Mouse (Mus musculus): ENCODE data around the gene Zfp566. TPM values are rescaled to one million over a fixed set of nuclear protein-coding genes. Genes with fewer than 3 reads are reported as not detected.

Gene Zfp566
- polyA plus RNA-seq, 1 experiment from 2014 or later = 22.1 TPM

DNA sequence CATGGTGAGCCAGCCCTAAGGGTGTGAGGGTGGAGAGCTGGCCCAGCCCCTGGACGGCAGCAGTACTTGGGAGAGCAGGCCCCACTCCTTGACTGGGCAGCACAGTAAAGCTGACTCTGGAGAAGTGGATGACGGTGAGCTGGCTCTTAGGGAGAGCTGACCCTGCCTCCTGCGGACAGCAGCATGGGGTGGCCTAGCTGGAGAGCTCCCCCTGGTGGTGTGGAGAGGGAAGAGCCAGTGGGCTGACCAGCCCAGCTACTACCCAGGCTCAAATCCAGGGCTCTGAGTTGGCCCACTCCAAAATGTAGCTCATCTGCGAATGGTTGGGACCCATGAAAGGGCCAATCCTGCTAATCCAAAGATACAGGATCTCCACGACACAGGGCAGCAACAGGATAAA, 25.7 kb downstream of the Zfp566 start:
- Histone ChIP-seq H3K9me3 (ENCODE audit: control insufficient read depth, low read length) (no peaks in the 10 kb centered on the region), H3K4me2 (ENCODE audit: low read length) (no peak overlapping the region), H3K4me1 (replicated peaks; ENCODE audit: control insufficient read depth, insufficient read depth, low read length) (no peaks in the 10 kb centered on the region), H3K9ac (replicated peaks; ENCODE audit: low read depth, low read length) (no peak overlapping the region), H3K4me3 (replicated peaks; ENCODE audit: low read length) (no peak overlapping the region), H3K36me3 (ENCODE audit: control insufficient read depth, insufficient read depth) (peaks cover 12% of the 10 kb centered on the region; the same call in 1 of the 2 replicates), H3K27ac (ENCODE audit: low read length) (no peak overlapping the region), H3K27me3 (replicated peaks; ENCODE audit: control insufficient read depth, insufficient read depth, low read length) (no peaks in the 10 kb centered on the region)
- 74% methylated on average over 5 of the region's 5 CpGs for WGBS
- ATAC-seq = no peak

DNA sequence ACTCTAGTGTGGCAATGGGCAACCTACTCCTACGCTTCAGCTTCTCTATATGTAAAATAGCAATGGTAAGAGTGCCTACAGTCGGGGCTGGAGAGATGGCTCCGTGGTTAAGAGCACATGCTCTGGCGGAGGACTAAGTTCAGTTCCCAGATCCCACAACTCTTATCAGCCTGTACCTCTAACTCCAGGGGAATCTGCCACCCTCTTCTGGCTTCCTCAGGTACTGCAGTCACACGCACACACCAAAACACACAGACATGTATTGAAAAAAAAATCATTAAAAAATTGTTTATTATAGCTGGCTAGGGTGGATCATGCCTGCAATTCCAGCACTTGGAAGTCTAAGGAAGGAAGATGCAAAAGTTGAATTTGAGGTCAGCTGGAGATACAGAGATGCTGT, 27.8 kb downstream of the Zfp566 start:
- Histone ChIP-seq H3K27ac (ENCODE audit: low read length) (no peak overlapping the region), H3K4me3 (replicated peaks; ENCODE audit: low read length) (no peak overlapping the region), H3K36me3 (ENCODE audit: control insufficient read depth, insufficient read depth) (peaks cover 15% of the 10 kb centered on the region; the same call in 1 of the 2 replicates), H3K4me2 (ENCODE audit: low read length) (no peak overlapping the region), H3K9ac (replicated peaks; ENCODE audit: low read depth, low read length) (no peak overlapping the region), H3K9me3 (ENCODE audit: control insufficient read depth, low read length) (no peaks in the 10 kb centered on the region), H3K4me1 (replicated peaks; ENCODE audit: control insufficient read depth, insufficient read depth, low read length) (no peaks in the 10 kb centered on the region), H3K27me3 (replicated peaks; ENCODE audit: control insufficient read depth, insufficient read depth, low read length) (no peaks in the 10 kb centered on the region)
- no peak for ATAC-seq
- 93% methylated on average over 5 of the region's 5 CpGs for WGBS

DNA sequence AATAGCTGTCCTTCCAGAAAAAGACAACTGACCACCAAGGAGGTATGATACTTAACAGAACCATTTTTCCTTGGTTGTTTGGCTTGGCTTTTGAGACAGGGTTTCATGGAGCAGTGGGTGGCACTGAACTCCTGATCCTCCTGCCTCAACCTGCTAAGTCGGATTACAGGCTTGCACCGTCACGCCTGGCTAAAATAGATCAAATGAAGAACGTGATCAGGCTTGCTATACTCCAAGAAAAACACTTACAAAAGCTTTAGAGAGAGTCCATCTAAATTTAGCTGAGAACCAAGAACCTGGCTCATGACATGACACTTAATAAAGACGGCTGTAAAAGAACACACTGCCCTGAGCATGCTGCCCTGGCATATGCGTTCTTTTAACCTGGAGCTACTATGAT, 30.0 kb downstream of the Zfp566 start:
- no peak overlapping the region for H3K4me2 ChIP-seq (ENCODE audit: low read length)

DNA sequence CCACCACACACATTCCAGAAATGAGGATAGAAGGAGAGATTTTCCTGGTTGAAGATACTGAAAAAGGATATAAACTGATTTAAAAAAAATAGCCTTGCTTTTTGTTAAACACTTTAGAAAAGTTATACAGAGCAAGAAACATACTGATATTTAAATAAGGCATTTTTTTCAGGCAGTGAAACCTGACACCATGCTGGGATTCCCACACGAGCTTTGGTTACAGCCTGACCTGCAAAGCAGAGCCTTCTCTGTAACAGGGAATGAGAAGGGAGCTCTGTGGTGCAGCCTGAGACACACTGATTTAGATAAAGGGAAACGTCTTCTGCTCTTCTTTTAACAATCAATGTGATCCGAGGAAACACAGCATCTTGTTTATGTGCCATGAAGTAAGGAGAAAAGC, 36.7 kb downstream of the Zfp566 start:
- H3K4me1 ChIP-seq (replicated peaks; ENCODE audit: control insufficient read depth, insufficient read depth, low read length) = peaks cover 11% of the 10 kb centered on the region
- no peaks in the 10 kb centered on the region for H3K27me3 ChIP-seq (replicated peaks; ENCODE audit: control insufficient read depth, insufficient read depth, low read length)
- H3K9ac ChIP-seq (replicated peaks; ENCODE audit: low read depth, low read length) = no peak overlapping the region
- H3K9me3 ChIP-seq (ENCODE audit: control insufficient read depth, low read length) = no peaks in the 10 kb centered on the region
- peaks cover 15% of the 10 kb centered on the region for H3K36me3 ChIP-seq (ENCODE audit: control insufficient read depth, insufficient read depth)
- ATAC-seq = no peak
- H3K4me2 ChIP-seq (ENCODE audit: low read length) = no peak overlapping the region
- 11% methylated on average over 3 of the region's 3 CpGs for WGBS
- no peak overlapping the region for H3K27ac ChIP-seq (ENCODE audit: low read length)
- no peak overlapping the region for H3K4me3 ChIP-seq (replicated peaks; ENCODE audit: low read length)

More for the DNA sequence above, 30.0 kb downstream of the Zfp566 start:
- H3K27me3 ChIP-seq (replicated peaks; ENCODE audit: control insufficient read depth, insufficient read depth, low read length) = no peaks in the 10 kb centered on the region
- peaks cover 27% of the 10 kb centered on the region for H3K36me3 ChIP-seq (ENCODE audit: control insufficient read depth, insufficient read depth)
- no peak for ATAC-seq
- no peaks in the 10 kb centered on the region for H3K4me1 ChIP-seq (replicated peaks; ENCODE audit: control insufficient read depth, insufficient read depth, low read length)
- H3K4me3 ChIP-seq (replicated peaks; ENCODE audit: low read length) = no peak overlapping the region
- 88% methylated on average over 6 of the region's 6 CpGs for WGBS
- H3K9me3 ChIP-seq (ENCODE audit: control insufficient read depth, low read length) = no peaks in the 10 kb centered on the region
- H3K9ac ChIP-seq (replicated peaks; ENCODE audit: low read depth, low read length) = no peak overlapping the region
- H3K27ac ChIP-seq (ENCODE audit: low read length) = no peak overlapping the region

DNA sequence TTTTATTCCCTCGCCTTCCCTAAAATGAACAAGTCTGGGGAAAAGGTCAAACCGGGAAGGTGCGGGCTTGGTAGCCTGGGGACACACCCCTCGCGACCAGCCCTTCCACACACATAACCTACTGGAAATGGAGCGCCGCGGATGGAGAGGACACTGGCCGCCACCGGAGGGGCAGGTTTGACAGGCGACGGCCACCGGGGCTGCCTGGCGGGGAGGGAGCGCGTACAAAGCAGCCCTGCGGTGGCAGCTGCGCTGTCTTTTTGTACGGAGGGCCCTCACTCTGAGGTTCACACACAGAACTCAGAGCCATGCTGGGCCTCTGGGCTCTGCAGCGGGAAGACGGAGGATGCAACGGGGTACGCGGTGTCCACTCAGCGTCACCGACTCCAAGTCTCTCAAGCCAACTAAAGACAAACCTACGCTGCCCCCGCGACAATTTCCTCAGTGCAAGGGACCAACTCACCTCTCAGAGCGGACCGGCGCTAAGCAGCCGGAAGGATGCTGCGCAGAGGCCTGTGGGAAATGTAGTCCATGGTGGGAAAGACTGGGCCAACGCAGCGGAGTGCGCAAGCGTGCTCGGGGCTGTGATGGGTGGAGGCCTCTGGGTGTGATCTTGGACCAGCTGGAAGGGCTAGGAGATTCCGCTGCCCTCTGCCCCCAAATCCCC, 39.3 kb downstream of the Zfp566 start, which contains the start of gene Zfp14:
TSS of gene Zfp14 (minus strand) at position 499 of the 667 bp plus-strand sequence.
- peak within 1 kb of the TSS; percentile 90 for H3K27ac ChIP-seq (ENCODE audit: low read length)
- peak within 1 kb of the TSS; percentile 91 for H3K4me3 ChIP-seq (replicated peaks; ENCODE audit: low read length)
- under 1% methylated on average over 40 of the region's 40 CpGs for WGBS
- H3K9ac ChIP-seq (replicated peaks; ENCODE audit: low read depth, low read length) = peak within 1 kb of the TSS; percentile 94
- H3K4me1 ChIP-seq (replicated peaks; ENCODE audit: control insufficient read depth, insufficient read depth, low read length) = peaks cover 14% of the 10 kb centered on the region
- peaks cover 9% of the 10 kb centered on the region for H3K36me3 ChIP-seq (ENCODE audit: control insufficient read depth, insufficient read depth)
- peak within 1 kb of the TSS; percentile 76 for H3K4me2 ChIP-seq (ENCODE audit: low read length)
- ATAC-seq = peak; percentile 99
- H3K9me3 ChIP-seq (ENCODE audit: control insufficient read depth, low read length) = no peaks in the 10 kb centered on the region
- no peaks in the 10 kb centered on the region for H3K27me3 ChIP-seq (replicated peaks; ENCODE audit: control insufficient read depth, insufficient read depth, low read length)

DNA sequence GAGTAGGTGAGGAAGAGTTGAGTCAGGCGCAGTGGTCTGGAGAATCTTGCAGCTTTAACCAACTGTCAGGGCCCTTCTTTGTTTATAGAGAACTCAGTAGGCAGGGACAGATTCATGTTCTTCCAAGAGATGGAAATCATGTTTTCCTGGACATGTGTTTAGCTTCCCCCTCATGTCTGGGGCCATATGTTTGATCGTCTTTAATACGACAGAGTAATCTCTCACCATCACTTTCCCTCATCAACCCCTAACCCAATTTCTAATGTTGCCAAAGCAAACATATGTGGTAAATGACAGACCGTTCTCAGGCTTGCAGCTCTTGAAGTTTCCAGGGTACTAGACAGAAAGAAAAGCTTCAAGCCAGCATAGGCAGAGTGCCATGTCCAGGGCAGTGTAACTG, 42.2 kb downstream of the Zfp566 start:
- no peaks in the 10 kb centered on the region for H3K27me3 ChIP-seq (replicated peaks; ENCODE audit: control insufficient read depth, insufficient read depth, low read length)
- no peaks in the 10 kb centered on the region for H3K9me3 ChIP-seq (ENCODE audit: control insufficient read depth, low read length)
- no peak overlapping the region for H3K4me3 ChIP-seq (replicated peaks; ENCODE audit: low read length)
- ATAC-seq = no peak
- no peaks in the 10 kb centered on the region for H3K36me3 ChIP-seq (ENCODE audit: control insufficient read depth, insufficient read depth)
- H3K4me1 ChIP-seq (replicated peaks; ENCODE audit: control insufficient read depth, insufficient read depth, low read length) = peaks cover 14% of the 10 kb centered on the region
- no peak overlapping the region for H3K9ac ChIP-seq (replicated peaks; ENCODE audit: low read depth, low read length)
- no peak overlapping the region for H3K4me2 ChIP-seq (ENCODE audit: low read length)
- WGBS = 64% methylated on average over 4 of the region's 4 CpGs
- peak overlapping the region; percentile 20; the same call in 1 of the 2 replicates for H3K27ac ChIP-seq (ENCODE audit: low read length)

DNA sequence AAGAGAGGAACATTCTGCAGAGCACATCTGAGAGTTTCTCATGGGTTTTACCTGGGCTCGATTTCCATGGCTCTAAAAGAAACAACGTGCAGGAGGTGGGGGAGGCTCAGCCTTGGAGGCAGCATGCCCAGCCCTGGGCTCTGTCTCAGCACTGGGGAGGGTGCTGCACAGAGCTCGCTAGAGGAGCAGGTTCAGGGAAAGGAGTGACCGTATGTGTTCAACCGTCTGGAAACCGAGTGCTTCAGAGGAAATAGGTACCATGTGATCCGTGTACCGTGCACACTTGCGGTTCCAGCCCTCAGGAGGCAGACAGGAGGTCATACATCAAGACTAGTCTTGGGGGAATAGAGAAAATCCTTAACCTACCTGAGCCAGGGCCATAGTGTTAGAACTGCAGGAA, 46.0 kb downstream of the Zfp566 start:
- Histone ChIP-seq H3K9me3 (ENCODE audit: control insufficient read depth, low read length) (no peaks in the 10 kb centered on the region), H3K27ac (ENCODE audit: low read length) (no peak overlapping the region), H3K36me3 (ENCODE audit: control insufficient read depth, insufficient read depth) (peaks cover 3% of the 10 kb centered on the region; the same call in 1 of the 2 replicates), H3K4me1 (replicated peaks; ENCODE audit: control insufficient read depth, insufficient read depth, low read length) (peaks cover 3% of the 10 kb centered on the region; the same call in 1 of the 2 replicates), H3K27me3 (replicated peaks; ENCODE audit: control insufficient read depth, insufficient read depth, low read length) (no peaks in the 10 kb centered on the region), H3K4me3 (replicated peaks; ENCODE audit: low read length) (no peak overlapping the region), H3K4me2 (ENCODE audit: low read length) (no peak overlapping the region), H3K9ac (replicated peaks; ENCODE audit: low read depth, low read length) (no peak overlapping the region)
- 65% methylated on average over 9 of the region's 9 CpGs for WGBS
- no peak for ATAC-seq

DNA sequence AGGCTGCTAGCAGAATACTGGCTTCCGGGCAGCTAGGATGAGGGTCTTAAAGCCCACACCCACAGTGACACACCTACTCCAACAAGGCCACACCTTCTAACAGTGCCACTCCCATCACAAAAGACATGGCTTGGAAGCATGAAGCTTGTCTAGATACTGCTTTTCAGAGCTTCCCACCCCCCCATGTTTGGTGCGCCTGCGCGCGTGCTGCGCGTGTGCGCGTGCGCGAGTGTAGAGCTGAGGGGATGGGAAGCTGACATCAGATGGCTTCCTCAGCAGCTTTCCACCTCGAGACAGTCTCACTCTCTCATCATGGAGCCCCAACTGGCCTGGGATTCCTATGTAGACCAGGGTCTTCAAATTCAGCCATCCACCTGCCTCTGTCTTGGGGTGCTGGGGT, 56.0 kb downstream of the Zfp566 start:
- Histone ChIP-seq H3K4me1 (replicated peaks; ENCODE audit: control insufficient read depth, insufficient read depth, low read length) (no peaks in the 10 kb centered on the region), H3K4me2 (ENCODE audit: low read length) (no peak overlapping the region), H3K27ac (ENCODE audit: low read length) (no peak overlapping the region), H3K36me3 (ENCODE audit: control insufficient read depth, insufficient read depth) (peaks cover 18% of the 10 kb centered on the region), H3K9me3 (ENCODE audit: control insufficient read depth, low read length) (no peaks in the 10 kb centered on the region), H3K27me3 (replicated peaks; ENCODE audit: control insufficient read depth, insufficient read depth, low read length) (no peaks in the 10 kb centered on the region), H3K4me3 (replicated peaks; ENCODE audit: low read length) (no peak overlapping the region), H3K9ac (replicated peaks; ENCODE audit: low read depth, low read length) (no peak overlapping the region)
- ATAC-seq = no peak
- WGBS = 96% methylated on average over 12 of the region's 12 CpGs

DNA sequence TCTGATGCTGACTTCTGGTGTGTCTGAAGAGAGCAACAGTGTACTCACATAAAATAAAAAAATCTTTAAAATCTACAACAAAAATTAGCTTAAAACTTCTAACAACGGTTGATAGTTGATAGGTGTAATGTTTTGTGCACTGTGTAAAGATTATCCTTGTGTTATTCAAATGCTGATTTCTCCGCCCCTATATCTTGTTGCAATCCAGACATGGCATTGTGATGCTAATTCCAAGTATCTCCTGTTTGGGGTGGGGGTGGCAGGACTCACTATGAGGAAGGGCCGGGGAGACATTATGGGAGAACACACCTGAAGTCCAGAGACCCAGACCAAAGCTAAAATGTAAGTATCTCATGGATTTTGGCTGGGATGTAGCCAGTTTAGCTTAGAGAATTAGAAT, 58.9 kb downstream of the Zfp566 start:
- no peaks in the 10 kb centered on the region for H3K27me3 ChIP-seq (replicated peaks; ENCODE audit: control insufficient read depth, insufficient read depth, low read length)
- H3K9ac ChIP-seq (replicated peaks; ENCODE audit: low read depth, low read length) = no peak overlapping the region
- no peaks in the 10 kb centered on the region for H3K9me3 ChIP-seq (ENCODE audit: control insufficient read depth, low read length)
- H3K4me2 ChIP-seq (ENCODE audit: low read length) = no peak overlapping the region
- H3K4me3 ChIP-seq (replicated peaks; ENCODE audit: low read length) = no peak overlapping the region
- no peak overlapping the region for H3K27ac ChIP-seq (ENCODE audit: low read length)
- H3K4me1 ChIP-seq (replicated peaks; ENCODE audit: control insufficient read depth, insufficient read depth, low read length) = no peaks in the 10 kb centered on the region
- ATAC-seq = no peak
- H3K36me3 ChIP-seq (ENCODE audit: control insufficient read depth, insufficient read depth) = peaks cover 5% of the 10 kb centered on the region; the same call in 1 of the 2 replicates
- WGBS = 71% methylated on average over 3 of the region's 3 CpGs

All from forebrain, embryonic 16.5 days (tissue).